21 mouse cellular contexts compared by ENCODE assay signal in genomic region chr10:60626086-60626485, GRCm38 (mm10).
DNase-seq lines count a peak whose midpoint lies in the region; ATAC-seq and TF ChIP-seq lines count a peak whose summit lies in the region.
"Had no signal": no experiment of that assay in that cellular context is flagged by ENCODE, and none has a peak within 500 bp of the region (broad histone marks: within the 10 kb centered on the region; RNA-seq: fewer than 3 reads in every experiment).

No protein-coding gene starts in this region.

- no peak for TF ChIP-seq CTCF in midbrain, postnatal 0 days (IDR thresholded peaks at IDR 0.05)
- no peak for TF ChIP-seq CTCF in testis, adult 2 months (IDR thresholded peaks at IDR 0.05; ENCODE audit: control insufficient read depth, insufficient read depth, insufficient replicate concordance, low read depth, low read length)

- no peak for TF ChIP-seq POLR2A in testis, adult 2 months (IDR thresholded peaks at IDR 0.05; ENCODE audit: control insufficient read depth, low read depth, low read length)

- H3K9ac ChIP-seq in midbrain, embryonic 11.5 days (ENCODE audit: low read length) = no peak overlapping the region
- no peak overlapping the region for H3K9ac ChIP-seq in midbrain, postnatal 0 days (replicated peaks; ENCODE audit: low read length, poor library complexity, severe bottlenecking)

- no peaks in the 10 kb centered on the region for H3K36me3 ChIP-seq in midbrain, embryonic 11.5 days (ENCODE audit: control insufficient read depth, insufficient read depth, low read length)
- no peaks in the 10 kb centered on the region for H3K36me3 ChIP-seq in midbrain, postnatal 0 days (ENCODE audit: insufficient read depth, low read length)
- H3K36me3 ChIP-seq in testis, adult 2 months (ENCODE audit: control insufficient read depth, insufficient read depth, low read length) = no peaks in the 10 kb centered on the region
- H3K36me3 ChIP-seq: G1E had no signal

- no peak overlapping the region for H3K4me3 ChIP-seq in midbrain, embryonic 11.5 days (ENCODE audit: low read depth, low read length)
- H3K4me3 ChIP-seq in midbrain, postnatal 0 days (ENCODE audit: low read depth, low read length) = no peak overlapping the region
- H3K4me3 ChIP-seq in testis, adult 2 months (ENCODE audit: control insufficient read depth, low read depth, low read length) = no peak overlapping the region

- no peak for ATAC-seq in midbrain, embryonic 11.5 days (ENCODE audit: low FRiP score)
- no peak for ATAC-seq in midbrain, postnatal 0 days (ENCODE audit: low FRiP score)
- ATAC-seq: activated CD4-positive, CD25-positive, alpha-beta regulatory T cell, adult 4 months; CD4-positive, CD25-positive, alpha-beta regulatory T cell, adult 4 months; Patski had no signal

- no peak overlapping the region for H3K27ac ChIP-seq in midbrain, embryonic 11.5 days (ENCODE audit: low read depth, low read length)
- no peak overlapping the region for H3K27ac ChIP-seq in midbrain, postnatal 0 days (ENCODE audit: low read depth, low read length)
- H3K27ac ChIP-seq in testis, adult 2 months (ENCODE audit: control insufficient read depth, insufficient read depth, low read depth, low read length) = peak overlapping the region; percentile 19; the same call in 1 of the 2 replicates

- H3K4me1 ChIP-seq in midbrain, embryonic 11.5 days (ENCODE audit: control insufficient read depth, insufficient read depth, low read length) = peaks cover 2% of the 10 kb centered on the region; the same call in 1 of the 2 replicates
- no peaks in the 10 kb centered on the region for H3K4me1 ChIP-seq in midbrain, postnatal 0 days (ENCODE audit: insufficient read depth, low read length)
- H3K4me1 ChIP-seq in testis, adult 2 months (ENCODE audit: control insufficient read depth, insufficient read depth, low read length) = peaks cover 4% of the 10 kb centered on the region

- H3K4me2 ChIP-seq in midbrain, embryonic 11.5 days = no peak overlapping the region
- no peak overlapping the region for H3K4me2 ChIP-seq in midbrain, postnatal 0 days (ENCODE audit: low read depth, low read length, poor library complexity, severe bottlenecking)

- H3K27me3 ChIP-seq in midbrain, embryonic 11.5 days (ENCODE audit: control insufficient read depth, insufficient read depth, low read length) = no peaks in the 10 kb centered on the region
- H3K27me3 ChIP-seq in midbrain, postnatal 0 days (ENCODE audit: insufficient read depth, low read length) = no peaks in the 10 kb centered on the region
- H3K27me3 ChIP-seq in testis, adult 2 months (ENCODE audit: control insufficient read depth, insufficient read depth, low read length) = no peaks in the 10 kb centered on the region

- 80% methylated on average over 5 of the region's 5 CpGs for WGBS in midbrain, embryonic 11.5 days
- 76% methylated on average over 5 of the region's 5 CpGs for WGBS in midbrain, postnatal 0 days

- H3K9me3 ChIP-seq in midbrain, embryonic 11.5 days (ENCODE audit: control insufficient read depth, low read length) = peaks cover 8% of the 10 kb centered on the region
- H3K9me3 ChIP-seq in midbrain, postnatal 0 days (ENCODE audit: low read length) = no peaks in the 10 kb centered on the region

- peak; percentile 75 for DNase-seq in midbrain, embryonic 11.5 days (ENCODE audit: low spot score, missing footprints)
- DNase-seq in midbrain, postnatal 0 days (ENCODE audit: low spot score) = no peak
- no peak for DNase-seq in testis, postnatal 10 days (ENCODE audit: low spot score)
- peak; percentile 19 for DNase-seq in R1 (ENCODE audit: low read depth, low spot score)
- DNase-seq in testis, postnatal 14 days (ENCODE audit: low spot score) = peak; percentile 65
- DNase-seq in heart, adult 8-10 months (ENCODE audit: low spot score) = no peak
- DNase-seq in cerebellum, postnatal 4 days (ENCODE audit: low spot score in 2 of 2) = no peak
- DNase-seq: adrenal gland, adult 2 months; adrenal gland, adult 8-10 months; adrenal gland, postnatal 10 days; adrenal gland, postnatal 14 days; adrenal gland, postnatal 25 days; B cell, adult 2 months; cerebellum, adult 11 months; cerebellum, adult 11-12 months; cerebellum, adult 18-20 months had no signal

Comparison
In these comparisons a context has a peak if more than half of its experiments do, and no peak if none do; other contexts are left out.
1. DNase-seq: peak in midbrain, embryonic 11.5 days (single experiment), R1 (single experiment) and testis, postnatal 14 days (single experiment); none in midbrain, postnatal 0 days (single experiment), testis, postnatal 10 days (single experiment), heart, adult 8-10 months (single experiment) and cerebellum, postnatal 4 days (0 of 2).